Mouse (Mus musculus) c-Kit-positive CD71-negative TER-119-negative erythroid progenitor cells, embryonic 14.5 days (primary cell): Measurements from ENCODE around the gene Arvcf.

Source experiments
- DNase-seq: peaks from one replicate; pipeline ENCODE4 v3.0.0-alpha.2; 2013; ENCODE audit warnings: low read depth

Gene Arvcf

DNA sequence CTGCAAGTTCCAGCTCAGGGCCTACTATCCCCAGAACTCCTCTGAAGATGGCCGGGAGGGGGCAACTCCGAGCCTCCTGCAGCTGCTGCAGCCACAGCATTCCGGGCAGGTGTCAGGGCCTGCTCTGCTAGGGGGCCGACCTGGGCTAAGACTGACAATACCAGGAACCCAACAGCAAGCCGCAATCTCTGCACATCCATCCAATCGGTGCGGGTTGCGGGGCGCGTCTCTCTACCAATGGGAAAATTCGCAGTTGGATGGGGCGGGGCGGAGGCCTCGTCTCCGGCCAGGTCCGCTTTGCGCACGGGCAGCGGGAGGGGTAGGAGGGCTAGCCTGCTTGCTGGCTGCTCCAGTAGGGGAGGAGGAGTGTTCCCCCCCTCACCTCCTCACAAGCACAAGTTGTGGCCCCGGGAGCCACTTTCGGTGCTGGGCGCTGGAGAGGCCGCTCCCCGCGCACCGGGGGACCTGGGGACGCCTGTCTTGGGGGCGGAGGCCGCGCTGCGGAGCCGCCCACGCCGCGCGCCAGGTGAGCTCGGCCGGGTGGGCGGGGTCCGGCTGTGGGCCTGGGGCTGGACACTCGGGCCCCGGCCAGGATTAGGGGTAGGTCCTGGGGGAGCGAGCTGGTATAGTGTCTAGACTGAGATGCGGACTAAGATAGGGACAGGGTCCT is at the start of gene Arvcf, which contains the start of gene Tango2:
Arvcf (plus strand) TSS at position 252 of the 670 bp plus-strand sequence.
Tango2 (minus strand) TSS at position 173 of the 670 bp plus-strand sequence.
- no peak for DNase-seq

DNA sequence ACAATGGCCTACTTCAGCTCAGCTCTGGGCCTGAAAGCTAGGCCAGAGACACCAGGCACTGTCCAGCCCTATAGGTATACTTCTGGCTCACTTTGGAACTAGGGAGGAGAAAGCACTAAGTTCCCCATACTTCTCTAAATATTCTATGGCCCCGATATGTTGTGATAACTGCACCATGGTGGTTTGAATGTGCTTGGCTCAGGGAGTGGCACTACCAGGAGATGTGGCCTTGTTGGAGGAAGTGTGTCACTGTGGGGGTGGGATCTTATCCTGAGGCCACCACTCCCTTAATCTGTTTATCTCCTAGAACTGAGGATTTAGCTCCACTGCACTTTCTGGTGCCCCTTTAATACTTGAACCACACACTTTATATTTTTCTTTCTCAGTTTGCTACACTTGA is 39.8 kb upstream of the Arvcf start:
- DNase-seq = no peak

DNA sequence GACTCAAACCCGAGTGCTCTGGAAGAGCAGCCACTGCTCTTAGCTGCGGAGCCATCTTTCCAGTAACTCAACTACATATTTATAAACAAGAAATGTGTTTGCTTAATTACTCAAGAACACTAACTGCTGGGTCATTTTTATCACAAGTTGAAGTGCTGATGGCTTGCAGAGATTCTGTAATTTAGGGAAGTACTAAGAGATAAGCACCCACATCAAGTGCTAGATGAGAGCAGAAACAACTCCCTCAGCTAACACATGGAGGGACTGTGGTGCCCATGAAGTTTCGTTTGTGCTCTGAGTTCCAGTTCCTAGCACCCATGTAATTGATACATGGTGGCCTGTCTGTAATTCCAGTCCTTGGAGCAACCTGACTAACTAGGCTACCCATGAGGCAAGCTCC is 29.0 kb upstream of the Arvcf start:
- DNase-seq = no peak

DNA sequence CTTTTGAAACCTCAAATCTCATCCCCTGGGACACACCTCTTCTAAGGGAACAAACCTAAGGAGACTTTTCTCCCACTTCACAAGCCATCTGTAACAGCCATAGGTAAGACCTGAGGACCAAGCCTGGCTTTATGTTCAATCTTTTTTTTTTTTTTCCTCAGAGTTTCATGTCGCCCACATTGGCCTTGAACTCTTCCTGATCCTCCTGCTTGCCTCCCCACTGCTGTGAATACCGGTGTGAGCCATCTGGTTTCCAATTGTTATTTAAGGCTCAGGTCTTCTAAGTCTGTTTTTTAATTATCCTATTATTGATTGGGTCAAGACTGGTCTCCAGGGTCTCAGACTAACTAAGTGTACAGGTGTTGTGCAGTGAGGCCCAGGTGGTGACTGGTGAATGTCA is 26.5 kb upstream of the Arvcf start:
- DNase-seq = no peak

DNA sequence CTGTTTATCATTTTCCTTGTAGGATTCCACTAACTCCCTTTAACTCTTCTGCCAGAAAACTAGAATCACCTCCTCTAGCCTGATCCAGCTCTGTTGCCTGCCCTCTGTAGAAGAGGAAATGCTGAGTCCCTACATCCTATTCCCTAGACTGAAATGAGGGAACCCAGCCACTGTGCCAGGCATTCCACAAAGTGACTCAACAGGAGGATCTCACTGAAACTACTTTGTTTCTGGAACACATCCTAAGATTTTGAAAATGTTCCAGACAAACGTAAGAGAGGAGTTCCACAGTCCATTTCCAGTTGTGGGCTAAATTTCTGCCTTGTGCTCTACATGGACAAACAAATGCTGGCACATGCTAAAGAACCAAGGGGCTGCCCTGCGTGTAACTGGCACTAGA is 24.5 kb upstream of the Arvcf start:
- no peak for DNase-seq

DNA sequence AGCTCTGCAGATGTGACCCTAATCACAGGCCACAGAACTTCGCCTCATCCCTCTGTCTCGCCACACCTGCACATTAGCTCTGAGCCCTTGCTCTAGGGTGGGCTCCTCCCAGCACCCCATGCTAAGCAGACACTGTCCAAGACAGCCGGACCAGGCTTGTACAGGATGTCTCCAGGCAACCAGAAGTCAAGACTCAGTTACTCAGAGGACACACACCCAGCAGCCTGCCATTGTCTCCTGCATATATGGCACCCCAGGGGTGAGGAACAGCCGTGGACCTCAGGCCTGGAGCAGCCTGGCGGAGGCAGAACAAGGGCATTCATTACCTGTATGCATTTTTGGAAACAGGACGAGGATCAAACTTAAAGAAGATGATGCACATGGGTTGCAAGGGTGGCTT is 24.0 kb upstream of the Arvcf start:
- no peak for DNase-seq

DNA sequence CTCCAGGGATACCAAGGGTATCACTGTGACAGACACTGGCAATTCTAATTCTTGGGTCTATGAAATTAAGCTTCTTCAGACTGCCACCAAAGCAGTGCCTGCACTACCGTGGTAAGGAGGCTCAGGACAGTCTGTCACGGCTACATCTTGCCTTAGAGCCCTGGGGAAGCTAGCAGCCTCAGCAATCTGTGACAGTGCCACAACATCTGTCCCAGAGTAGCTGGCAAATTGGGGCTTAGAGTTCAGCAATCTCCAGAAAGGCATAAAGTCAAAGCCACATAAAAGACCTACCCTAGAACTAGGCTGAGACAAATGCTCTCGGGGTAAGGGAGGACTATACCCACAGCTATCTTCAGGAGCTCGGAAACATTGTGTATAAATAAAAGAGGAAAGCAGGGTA is 22.2 kb upstream of the Arvcf start:
- no peak for DNase-seq

DNA sequence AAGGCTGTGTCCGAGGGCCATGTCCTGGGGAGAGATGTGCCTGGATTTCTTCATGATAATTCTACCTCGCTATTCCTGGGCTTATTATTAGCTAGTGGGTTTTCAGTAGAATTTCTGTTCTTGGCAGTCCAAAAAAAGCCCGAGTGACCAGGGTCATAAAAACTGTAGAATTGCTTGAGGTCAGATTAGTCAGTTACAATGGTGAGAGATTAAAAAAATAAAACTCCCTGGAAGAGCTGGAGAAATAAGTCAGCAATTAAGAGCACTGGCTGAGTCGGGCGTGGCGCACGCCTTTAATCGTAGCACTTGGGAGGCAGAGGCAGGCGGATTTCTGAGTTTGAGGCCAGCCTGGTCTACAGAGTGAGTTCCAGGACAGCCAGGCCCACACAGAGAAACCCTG is 20.0 kb upstream of the Arvcf start:
- no peak for DNase-seq

DNA sequence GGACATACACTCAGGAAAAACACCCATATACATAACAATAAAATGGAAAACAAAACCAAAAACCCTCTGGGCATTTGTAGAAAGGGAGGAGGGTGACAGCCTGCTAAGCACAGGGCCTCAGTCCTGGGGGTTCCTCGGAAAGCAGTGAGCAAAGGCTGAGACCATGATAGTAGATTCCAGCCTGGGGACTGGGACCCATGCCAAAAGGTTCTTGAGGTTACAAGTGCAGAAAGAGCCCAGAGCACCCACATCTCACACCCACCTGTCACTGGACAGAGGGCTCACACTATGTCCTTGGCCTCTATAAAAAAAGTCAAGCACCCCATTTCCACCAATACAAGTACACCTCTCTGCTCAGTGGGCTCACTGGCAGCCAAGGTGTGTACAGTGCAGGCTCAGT is 19.5 kb upstream of the Arvcf start:
- DNase-seq = no peak

DNA sequence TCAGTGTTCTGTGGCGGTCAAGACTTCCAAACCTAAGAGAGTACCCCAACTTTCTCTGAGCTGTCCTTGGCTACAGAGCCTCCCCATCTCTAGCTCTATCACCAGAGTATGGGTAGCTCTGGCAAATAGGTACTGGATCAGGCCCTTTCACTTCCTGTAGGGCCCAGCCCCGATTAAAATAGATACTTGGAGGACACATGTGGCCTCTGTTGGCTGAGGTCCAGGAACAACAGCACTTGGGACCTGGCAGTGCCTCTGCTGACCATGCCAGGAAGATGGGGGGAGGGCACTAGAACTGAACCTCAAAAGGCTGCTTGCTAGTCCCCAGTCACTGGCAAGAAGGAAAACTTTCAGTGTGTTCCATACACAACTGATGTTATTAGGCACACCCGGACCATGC is 14.0 kb upstream of the Arvcf start:
- DNase-seq = no peak

DNA sequence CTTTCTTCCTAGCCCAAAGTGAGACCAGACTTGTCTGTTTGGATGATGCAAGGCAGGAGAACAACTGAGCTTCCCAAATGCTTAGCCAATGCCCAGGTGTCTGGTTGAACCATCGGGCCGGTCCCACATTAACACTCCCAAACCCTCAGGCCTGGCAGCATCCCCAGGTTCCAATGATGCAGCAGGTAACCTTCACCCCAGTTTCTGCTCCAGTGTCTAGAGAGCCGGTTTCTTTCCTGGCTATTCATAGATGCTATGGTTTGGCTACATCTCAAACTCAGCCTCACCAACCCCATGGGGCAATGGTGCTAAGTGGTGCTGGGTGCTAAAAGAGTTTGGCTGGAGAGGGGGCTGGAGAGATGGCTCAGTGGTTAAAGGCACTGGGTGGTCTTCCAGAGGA is 12.0 kb upstream of the Arvcf start:
- DNase-seq = no peak

DNA sequence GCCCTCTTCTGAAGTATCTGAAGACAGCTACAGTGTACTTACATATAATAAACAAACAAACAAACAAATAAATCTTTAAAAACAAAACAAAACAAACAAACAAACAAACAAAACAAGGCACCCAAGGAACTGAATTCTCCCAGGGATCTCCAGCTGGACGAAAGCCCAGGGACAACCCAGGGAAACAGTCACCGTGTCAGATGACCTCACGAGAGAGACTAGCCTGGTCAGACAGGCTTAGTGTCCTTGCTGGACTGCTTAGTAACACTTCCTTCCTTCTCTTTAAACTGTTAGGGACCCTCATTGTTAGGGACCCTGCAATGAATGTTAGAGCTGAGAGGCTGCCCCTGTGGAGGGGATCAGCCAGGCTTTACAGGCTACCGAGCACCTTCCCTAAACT is 10.7 kb upstream of the Arvcf start:
- DNase-seq = no peak

DNA sequence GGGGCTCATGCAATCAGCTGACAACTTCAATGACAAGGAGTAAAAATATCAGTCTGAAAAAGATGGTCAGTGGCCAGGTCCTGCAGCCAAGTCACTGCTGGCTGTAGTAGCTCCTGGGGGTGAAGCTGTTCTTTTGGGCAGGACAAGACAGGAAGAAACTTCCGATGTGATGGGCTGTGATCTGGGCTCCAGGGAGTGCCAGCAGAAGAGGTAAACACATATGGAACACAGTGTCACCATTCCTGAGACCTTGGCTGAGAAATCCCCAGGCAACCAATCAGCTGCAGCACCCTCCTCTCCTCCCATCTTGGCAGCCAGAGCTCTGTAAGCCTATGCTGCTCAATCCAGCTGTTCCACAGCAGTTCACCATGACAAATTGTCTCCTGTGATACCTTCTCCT is 8.1 kb upstream of the Arvcf start:
- DNase-seq = no peak

DNA sequence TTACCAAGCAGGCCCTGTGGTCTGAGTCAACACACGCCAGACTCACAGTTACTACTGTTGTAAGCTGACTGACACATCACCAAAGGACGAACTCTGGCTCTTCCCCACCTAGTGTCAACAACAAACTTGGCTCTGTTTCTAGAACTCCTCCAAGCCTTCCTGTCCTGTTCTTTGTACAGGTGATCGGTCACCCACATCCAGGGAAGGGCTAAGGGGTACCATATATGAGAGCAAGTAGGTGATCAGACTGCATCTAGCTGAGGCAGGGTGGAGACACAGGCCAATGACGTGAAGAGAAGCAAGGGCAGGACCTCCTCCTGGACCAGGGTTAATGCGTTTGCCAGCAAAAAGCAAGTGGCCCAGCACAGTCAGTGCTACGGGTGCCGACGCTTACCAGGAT is 6.4 kb upstream of the Arvcf start:
- no peak for DNase-seq

DNA sequence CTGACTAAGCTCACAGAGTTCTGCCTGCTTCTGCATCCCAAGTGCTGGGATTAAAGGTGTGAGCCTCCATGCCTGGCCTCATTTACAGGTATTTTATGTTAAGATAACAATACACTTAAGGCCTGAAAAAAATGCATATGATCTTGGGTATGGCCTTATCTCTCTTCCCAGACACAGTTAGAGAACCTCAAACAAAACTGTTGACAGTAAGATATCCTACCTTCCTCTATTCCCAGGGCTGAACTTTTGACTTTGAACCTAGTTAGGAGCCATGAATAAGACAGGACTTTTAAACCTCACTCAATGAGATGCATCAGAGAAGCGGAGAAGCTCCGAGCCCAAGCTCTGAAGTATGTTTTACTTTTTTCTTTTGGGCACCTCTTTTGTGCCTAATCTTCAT is 5.9 kb upstream of the Arvcf start:
- no peak for DNase-seq

DNA sequence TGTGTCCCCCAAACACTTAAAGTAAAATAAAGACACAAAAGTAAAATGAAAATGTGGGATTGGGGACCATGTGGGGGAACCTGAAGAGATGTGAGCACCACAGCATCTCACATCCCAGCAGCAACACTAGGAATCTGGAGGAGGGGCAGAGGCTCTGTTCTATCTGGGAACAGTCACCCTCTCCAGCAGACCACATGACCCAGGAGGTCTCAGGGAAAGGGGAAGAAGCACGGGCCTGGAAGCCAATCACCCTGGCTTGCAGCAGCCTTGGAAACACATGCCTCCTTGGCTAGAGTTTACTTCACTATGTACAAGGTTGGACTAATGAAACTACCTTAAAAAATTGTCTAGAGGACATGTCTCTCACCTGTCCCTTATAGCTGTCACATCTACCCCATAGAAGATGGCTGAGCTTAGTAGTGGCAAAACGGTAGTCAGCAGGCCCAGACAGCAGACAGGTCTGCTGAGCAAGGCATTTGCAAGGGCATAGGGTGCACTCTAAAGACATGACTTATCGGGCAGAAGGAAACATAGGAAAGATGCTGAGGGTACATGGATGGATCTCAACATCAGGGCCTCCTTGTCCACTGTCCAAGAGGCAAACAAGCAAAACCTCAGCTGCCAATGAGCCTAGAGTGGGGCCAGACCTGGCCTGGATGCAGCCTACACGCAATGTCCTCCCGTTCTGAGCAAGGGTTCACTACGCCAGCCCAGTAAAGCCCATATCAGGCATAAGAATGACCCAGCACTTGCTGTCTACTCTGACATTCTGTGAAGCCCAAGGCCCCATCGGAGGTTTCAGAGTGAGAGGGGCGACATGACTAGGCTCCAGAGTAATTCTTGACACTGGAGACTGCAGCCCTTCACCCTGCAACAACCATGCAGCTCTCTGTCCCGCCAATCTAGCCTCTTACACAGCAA is 5.1 kb upstream of the Arvcf start:
- no peak for DNase-seq

DNA sequence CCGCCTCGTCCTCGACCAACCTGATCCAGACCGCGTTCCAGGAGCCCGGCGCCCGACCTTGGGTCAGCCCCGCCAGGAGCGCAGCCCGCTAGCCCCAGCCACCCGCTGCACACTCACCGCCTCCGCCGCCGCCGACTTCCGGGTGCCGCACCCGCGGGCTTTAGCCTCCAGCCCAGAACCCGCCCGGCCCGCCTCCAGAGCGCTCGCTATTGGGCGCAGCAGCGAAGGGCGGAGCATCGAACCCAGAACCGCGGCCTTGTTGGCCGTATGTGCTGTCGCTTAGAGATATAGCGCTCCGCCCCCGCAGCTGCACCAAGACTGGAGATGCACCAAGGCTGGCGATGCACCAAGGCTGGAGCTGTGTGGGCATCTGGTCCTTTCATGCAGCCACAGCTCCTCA is 4.2 kb upstream of the Arvcf start:
- DNase-seq = peak; percentile 92

DNA sequence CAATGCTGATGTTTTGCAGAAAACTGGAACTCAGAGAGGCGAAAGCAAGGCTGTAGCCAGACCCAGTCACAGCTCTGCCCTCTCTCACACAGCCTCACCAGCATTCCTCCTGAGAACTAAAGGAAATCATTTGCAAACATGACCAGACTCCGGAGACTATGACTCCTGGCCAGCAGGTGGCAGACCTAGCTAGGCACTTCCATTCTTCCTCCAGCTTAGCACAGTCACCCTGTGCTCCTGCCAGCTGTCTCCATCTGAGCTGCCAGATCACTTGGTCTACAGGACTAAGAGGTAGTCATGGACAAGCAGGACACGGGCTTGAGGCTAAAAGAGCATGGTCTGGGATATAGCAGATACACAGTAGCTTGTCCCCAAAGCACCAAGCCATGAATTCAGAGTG is 2.7 kb upstream of the Arvcf start:
- peak; percentile 81 for DNase-seq

DNA sequence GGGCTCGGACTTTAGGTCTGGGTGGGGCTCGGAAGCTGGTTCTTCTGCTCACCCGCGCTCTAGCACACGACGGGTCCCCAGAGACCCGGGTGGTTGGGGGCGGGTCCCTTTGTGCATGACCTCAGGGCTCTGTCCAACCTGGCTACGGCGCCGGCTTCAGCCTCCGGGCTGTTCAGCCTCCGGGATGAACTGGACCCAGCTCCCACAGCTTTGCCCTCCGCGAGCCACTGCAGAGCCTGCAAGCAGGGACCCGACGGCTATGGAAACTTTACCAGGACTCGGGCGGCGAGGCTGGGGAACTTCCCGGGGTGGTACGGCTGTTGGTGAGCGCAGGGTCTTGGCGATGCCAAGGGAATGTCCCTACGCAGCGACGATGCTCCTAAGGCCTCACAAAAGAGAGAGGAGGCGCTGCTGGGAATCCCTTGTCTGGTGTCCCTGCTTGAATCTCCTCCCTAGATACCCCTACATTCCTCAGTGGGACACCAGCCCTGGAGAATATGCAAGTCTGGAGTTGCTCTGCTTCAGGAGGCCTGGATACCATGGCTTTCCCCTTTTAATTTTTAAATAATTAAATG is 706 bp downstream of the Arvcf start:
- no peak for DNase-seq

DNA sequence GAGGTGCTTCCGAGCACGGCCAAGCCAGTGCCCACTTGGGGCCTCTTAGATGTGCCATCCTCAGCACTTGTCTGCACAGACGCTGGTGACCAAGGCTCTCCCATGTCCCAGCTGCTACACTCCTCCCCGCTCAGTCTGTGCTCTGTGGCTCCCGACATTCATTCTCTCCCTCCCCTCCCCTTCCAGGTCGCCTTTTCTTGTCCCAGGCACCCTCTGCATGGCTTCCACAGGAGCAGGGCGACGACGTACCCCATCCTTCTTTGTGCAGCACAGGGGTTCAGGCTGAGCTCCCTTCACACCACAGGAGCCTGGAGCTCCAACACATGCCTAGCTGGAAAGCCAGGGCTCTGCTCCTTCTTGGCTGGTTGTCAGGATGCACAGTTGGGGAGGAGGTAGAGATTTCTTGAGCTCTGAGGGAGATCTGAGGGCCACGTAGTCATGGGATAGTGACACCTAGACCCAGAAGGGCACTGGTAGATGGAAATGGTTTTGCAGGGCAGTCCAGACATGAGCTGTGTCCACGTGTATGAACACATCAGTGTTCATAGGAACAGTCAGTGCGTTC is 1.9 kb downstream of the Arvcf start:
- no peak for DNase-seq

DNA sequence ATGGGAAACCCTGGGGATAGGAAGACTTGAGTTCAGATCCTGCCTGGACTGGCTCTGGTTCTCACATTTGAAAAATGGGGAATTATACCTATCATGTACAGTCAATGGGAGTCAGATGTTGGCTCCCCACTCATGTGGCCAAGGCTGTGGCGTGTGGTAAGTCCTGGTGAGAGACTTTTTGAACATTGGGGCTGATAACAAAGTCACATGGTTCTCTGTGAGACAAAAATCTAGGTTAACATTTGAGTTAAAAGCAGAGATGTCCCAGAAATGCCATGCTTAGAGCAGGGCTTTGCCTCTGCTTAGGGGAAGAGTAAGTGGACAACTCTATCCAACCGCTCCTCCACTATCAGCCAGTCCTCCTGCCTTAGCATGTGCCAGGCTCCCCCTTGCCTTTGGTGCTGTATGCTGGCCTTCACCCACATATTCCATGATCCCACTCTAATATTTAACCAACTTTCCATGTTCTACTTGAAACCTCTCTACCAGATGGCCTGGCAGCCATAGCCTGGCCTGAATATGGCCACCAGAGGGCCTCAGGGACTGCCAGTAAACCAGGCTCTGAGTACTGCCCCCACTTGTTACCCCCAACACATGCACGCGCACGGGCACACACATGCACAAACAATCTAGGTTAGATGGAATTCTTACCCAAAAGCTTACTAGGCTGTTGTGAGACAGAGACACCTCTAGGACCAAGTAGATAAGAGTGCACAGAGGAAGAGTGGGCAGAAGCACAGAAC is 3.5 kb downstream of the Arvcf start:
- DNase-seq = no peak

DNA sequence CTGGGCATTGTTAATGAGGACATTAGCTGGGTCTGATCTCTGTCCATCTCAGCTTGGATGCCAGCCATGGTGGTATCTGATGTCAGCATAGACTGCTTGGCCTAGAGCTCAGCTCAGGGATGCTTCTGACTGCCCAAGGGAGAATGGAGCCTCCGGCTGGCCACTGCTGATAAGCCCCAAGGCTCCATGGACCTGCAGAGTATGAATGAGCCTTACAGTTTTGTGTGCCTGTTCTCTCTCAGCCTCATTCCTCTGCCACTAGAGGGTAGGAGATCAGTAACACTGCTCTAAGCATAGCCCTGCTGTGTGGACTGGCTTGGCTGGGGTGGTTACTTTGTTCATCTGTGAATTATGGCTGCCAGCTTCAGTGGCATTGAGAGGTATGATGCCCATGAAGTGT is 5.1 kb downstream of the Arvcf start:
- no peak for DNase-seq
